Mouse (Mus musculus) intestine, embryonic 15.5 days (tissue): ENCODE results near the gene Gm10309. TPM values are rescaled to one million over a fixed set of nuclear protein-coding genes. Genes with fewer than 3 reads are reported as not detected.

Experiments
- ATAC-seq: fragments of 200-750 bp; cut with Nextera tagmentation; 2 replicates; pipeline ENCODE4 v1.8.0; 2017; ENCODE audit warnings: moderate TSS enrichment, moderate library complexity
- H3K27ac ChIP-seq: fragments of 300-500 bp; sonication (generic); 2 replicates; pipeline ENCODE4 v1.5.1; 2015; ENCODE audit warnings: mild to moderate bottlenecking, inconsistent platforms
- H3K27me3 ChIP-seq: fragments of 300-500 bp; sonication (generic); replicated peaks from 2 replicates; pipeline ENCODE4 v1.6.1; 2015; ENCODE audit warnings: inconsistent platforms
- H3K36me3 ChIP-seq: fragments of 300-500 bp; sonication (generic); 2 replicates; pipeline ENCODE4 v1.6.1; 2015; ENCODE audit warnings: inconsistent platforms
- H3K4me1 ChIP-seq: fragments of 300-500 bp; sonication (generic); replicated peaks from 2 replicates; pipeline ENCODE4 v1.6.1; 2015; ENCODE audit warnings: inconsistent platforms
- H3K4me2 ChIP-seq: fragments of 300-500 bp; sonication (generic); replicated peaks from 2 replicates; pipeline ENCODE4 v1.6.1; 2015; ENCODE audit warnings: mild to moderate bottlenecking, inconsistent platforms
- H3K4me3 ChIP-seq: fragments of 300-500 bp; sonication (generic); replicated peaks from 2 replicates; pipeline ENCODE4 v1.5.1; 2015; ENCODE audit warnings: inconsistent platforms
- H3K9ac ChIP-seq: fragments of 300-500 bp; sonication (generic); 2 replicates; pipeline ENCODE4 v1.6.1; 2015; ENCODE audit warnings: inconsistent platforms
- H3K9me3 ChIP-seq: fragments of 300-500 bp; sonication (generic); 2 replicates; pipeline ENCODE4 v1.6.1; 2016; ENCODE audit warnings: inconsistent platforms
- WGBS: fragments of 180-500 bp; shearing (Covaris S2); methylation state at CpG from one replicate; pipeline ENCODE4 v1.1.7; 2015; 5-methylcytosine and 5-hydroxymethylcytosine counted together
- polyA plus RNA-seq: library from polyadenylated mRNA; unstranded; fragments of >200 nt; fragmentation: Nextera tagmentation; extraction: Ambion mirVana; gene quantifications from 2 replicates; pipeline ENCODE4 v1.2.1, GENCODE M21; 2015

Gene Gm10309
- polyA plus RNA-seq, 1 experiment from 2014 or later = 0.16 TPM

DNA sequence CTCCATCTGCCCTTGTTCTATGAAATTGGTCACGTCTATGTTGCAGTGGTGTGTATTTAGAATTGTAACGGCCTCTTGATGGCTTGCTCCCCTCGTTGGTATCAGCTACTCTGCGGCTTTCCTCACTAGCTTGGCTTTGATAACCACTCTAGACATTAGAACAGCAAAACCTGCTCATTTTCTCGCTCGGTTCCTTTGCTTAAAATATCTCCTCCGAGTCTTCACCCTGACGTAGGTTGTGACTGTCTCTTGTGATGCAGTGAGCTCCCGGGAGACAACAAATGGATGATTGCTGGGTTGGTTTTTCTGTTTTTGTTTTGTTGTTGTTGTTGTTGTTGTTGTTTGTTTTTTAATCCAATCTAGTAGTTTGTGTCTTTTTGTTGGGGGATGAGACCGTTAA lies 24.0 kb upstream of the Gm10309 start:
- no peak overlapping the region for H3K4me3 ChIP-seq
- H3K4me2 ChIP-seq = no peak overlapping the region
- no peaks in the 10 kb centered on the region for H3K9me3 ChIP-seq
- H3K36me3 ChIP-seq = no peaks in the 10 kb centered on the region
- no peak overlapping the region for H3K27ac ChIP-seq
- WGBS = 78% methylated on average over 10 of the region's 10 CpGs
- no peak for ATAC-seq
- no peaks in the 10 kb centered on the region for H3K27me3 ChIP-seq
- no peak overlapping the region for H3K9ac ChIP-seq
- 0 out of 2 replicates have a peak, but pooled peaks cover 4% of the 10 kb centered on the region for H3K4me1 ChIP-seq

DNA sequence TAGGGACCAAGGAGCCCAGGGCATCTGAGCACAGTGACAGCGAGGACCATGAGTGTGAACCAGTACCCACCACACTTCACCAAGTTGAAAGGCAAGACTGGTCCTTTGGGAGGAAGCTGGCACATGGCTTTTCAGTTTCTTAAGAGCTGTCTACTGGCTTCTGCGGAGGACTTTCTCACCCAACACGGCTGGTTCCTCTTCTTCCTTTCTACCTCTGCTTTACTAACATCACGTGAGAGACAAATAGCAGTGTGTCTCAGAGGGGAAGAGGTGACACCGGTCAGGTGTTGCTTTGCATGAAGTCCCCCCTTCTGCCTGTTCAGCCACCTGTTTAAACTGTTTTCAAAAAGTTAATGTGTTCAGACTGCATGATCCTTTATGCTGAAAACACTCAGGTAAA lies 22.3 kb upstream of the Gm10309 start:
- H3K9me3 ChIP-seq = no peaks in the 10 kb centered on the region
- no peak overlapping the region for H3K4me3 ChIP-seq
- 0 out of 2 replicates have a peak, but pooled peaks cover 4% of the 10 kb centered on the region for H3K4me1 ChIP-seq
- H3K27me3 ChIP-seq = no peaks in the 10 kb centered on the region
- no peak for ATAC-seq
- no peak overlapping the region for H3K4me2 ChIP-seq
- no peaks in the 10 kb centered on the region for H3K36me3 ChIP-seq
- no peak overlapping the region for H3K27ac ChIP-seq
- 92% methylated on average over 5 of the region's 5 CpGs for WGBS
- H3K9ac ChIP-seq = no peak overlapping the region

DNA sequence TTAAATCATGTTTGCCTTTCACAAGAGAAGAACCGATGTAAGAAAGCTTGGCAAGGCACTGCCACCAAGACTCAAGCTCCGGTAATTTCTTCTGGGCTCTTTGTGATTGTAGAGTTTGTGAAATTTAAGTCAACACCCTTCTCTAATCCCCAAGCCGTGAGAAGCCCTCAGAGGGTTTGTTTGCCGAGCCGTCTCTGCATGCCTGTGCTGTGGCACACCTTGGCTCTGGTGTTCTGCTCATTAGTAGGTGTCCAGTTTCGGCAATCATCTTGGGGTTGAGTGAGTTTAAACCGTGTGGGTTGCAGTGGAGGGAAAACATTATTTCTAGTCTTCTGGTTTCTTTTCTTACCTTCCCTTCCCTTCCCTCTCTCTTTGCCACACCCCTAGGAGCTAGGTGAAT lies 21.0 kb upstream of the Gm10309 start:
- H3K4me3 ChIP-seq = no peak overlapping the region
- H3K9me3 ChIP-seq = no peaks in the 10 kb centered on the region
- H3K27me3 ChIP-seq = no peaks in the 10 kb centered on the region
- H3K27ac ChIP-seq = no peak overlapping the region
- no peak for ATAC-seq
- H3K36me3 ChIP-seq = no peaks in the 10 kb centered on the region
- H3K9ac ChIP-seq = no peak overlapping the region
- WGBS = 71% methylated on average over 7 of the region's 7 CpGs
- H3K4me2 ChIP-seq = no peak overlapping the region
- H3K4me1 ChIP-seq = 0 out of 2 replicates have a peak, but pooled peaks cover 4% of the 10 kb centered on the region

DNA sequence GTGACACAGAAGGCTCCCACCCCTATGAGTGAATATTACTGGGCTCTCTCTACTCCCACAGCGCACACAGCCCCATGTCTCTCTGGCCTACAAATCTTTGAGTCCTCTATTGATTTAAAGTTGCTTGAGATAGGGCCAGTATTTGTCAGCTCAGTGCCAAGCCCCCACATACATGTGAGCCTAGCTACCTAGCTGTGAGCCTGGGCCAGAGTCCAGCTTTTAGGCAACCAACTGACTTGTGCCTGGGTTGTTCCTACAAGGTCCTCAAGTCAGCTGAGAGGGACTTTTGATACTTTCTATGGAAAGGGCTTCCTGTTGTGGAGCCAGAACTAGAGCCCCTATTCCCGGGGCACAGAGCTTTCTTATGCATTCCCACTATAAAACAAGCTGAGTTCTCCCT lies 20.0 kb upstream of the Gm10309 start:
- H3K9me3 ChIP-seq = no peaks in the 10 kb centered on the region
- no peak for ATAC-seq
- no peaks in the 10 kb centered on the region for H3K36me3 ChIP-seq
- 87% methylated on average over 2 of the region's 2 CpGs for WGBS
- H3K27ac ChIP-seq = no peak overlapping the region
- H3K4me1 ChIP-seq = 0 out of 2 replicates have a peak, but pooled peaks cover 2% of the 10 kb centered on the region
- no peaks in the 10 kb centered on the region for H3K27me3 ChIP-seq
- no peak overlapping the region for H3K4me2 ChIP-seq
- H3K4me3 ChIP-seq = no peak overlapping the region
- no peak overlapping the region for H3K9ac ChIP-seq

DNA sequence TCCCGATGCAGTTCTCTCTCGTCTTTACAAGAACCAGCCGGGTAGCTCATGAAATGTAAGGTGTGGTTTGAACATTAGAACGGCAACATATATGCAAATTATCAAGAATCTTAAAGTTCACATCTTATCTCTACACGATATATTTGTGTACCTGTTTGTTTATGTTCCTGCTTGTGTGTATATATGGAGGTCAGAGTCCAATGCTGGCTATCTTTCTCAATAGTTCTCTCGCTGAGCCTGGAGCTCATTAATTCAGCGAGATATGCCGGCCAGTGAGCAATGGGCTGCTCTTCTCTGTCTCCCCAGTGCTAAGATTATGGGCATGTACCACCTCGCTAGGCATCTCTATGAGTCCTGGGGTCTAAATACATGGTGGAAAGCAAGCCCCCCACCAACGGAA lies 18.8 kb upstream of the Gm10309 start:
- Histone ChIP-seq H3K9me3 (no peaks in the 10 kb centered on the region), H3K9ac (no peak overlapping the region), H3K4me3 (no peak overlapping the region), H3K4me2 (no peak overlapping the region), H3K27ac (no peak overlapping the region), H3K4me1 (no peaks in the 10 kb centered on the region), H3K36me3 (no peaks in the 10 kb centered on the region), H3K27me3 (no peaks in the 10 kb centered on the region)
- ATAC-seq = no peak
- WGBS = 87% methylated on average over 10 of the region's 10 CpGs

DNA sequence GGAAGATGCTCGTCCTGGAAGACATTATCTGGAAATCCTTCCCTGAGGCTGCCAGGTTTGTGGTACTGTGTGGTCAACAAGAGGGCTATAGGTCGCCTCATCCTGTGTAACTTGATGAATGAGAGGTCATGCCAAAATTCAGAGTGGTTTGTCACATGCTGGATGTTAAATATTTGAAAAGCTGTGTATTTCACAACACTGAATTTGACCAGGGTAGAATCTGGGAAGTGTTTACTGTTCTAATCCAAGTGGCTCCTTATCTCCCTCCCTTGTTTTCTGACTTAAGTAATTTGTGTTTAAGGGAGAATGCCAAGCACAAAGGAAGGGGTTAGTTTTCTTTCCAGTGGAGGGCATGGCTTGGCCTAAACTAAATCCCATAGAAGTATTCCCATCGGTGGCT lies 18.3 kb upstream of the Gm10309 start:
- H3K36me3 ChIP-seq = no peaks in the 10 kb centered on the region
- WGBS = 64% methylated on average over 3 of the region's 3 CpGs
- H3K27me3 ChIP-seq = no peaks in the 10 kb centered on the region
- no peak overlapping the region for H3K4me3 ChIP-seq
- no peak for ATAC-seq
- H3K9ac ChIP-seq = no peak overlapping the region
- no peak overlapping the region for H3K4me2 ChIP-seq
- H3K4me1 ChIP-seq = no peaks in the 10 kb centered on the region
- H3K9me3 ChIP-seq = no peaks in the 10 kb centered on the region
- no peak overlapping the region for H3K27ac ChIP-seq

DNA sequence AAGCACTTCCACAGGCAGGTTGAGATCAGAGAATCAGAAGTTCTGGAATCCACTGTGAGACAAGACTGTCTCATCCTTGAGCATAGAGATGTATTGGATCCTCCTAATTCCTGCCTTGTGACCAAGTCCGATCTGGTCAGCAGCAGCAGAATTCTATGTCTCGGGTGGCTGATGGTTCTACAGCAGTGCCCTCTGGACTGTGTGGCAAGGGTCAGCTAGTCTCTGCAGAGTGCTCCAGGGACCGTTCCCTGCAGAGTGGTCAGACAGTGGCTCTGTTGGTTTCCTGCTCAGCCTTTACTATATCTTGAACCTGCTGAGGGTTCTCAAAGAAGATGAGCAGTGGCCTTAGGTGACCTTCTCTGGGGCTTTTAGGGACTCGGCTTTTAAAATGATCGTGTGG lies 17.6 kb upstream of the Gm10309 start:
- no peaks in the 10 kb centered on the region for H3K36me3 ChIP-seq
- no peak overlapping the region for H3K4me2 ChIP-seq
- WGBS = 80% methylated on average over 5 of the region's 5 CpGs
- H3K4me1 ChIP-seq = no peaks in the 10 kb centered on the region
- no peak for ATAC-seq
- H3K27me3 ChIP-seq = no peaks in the 10 kb centered on the region
- no peak overlapping the region for H3K27ac ChIP-seq
- no peak overlapping the region for H3K9ac ChIP-seq
- no peaks in the 10 kb centered on the region for H3K9me3 ChIP-seq
- H3K4me3 ChIP-seq = no peak overlapping the region

DNA sequence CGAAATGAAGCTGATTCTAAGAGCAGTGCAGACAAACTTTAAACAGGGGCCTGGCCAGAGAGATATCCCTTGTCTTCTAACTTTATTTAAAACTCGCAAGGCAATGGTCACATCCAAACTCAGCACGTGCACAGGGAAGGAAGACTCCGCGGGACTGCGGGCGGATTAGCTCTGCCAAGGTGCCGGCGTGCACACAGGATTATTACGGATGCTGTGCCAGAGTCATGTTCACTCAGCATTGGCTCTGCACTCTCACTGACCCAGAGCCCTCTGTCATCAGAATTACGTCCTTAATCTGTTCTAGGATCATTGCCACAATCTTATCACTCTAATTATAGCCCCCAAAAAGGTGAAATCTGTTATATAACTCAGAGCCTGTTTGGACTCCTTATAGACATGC lies 16.2 kb upstream of the Gm10309 start:
- no peak overlapping the region for H3K9ac ChIP-seq
- WGBS = 90% methylated on average over 11 of the region's 11 CpGs
- no peaks in the 10 kb centered on the region for H3K27me3 ChIP-seq
- ATAC-seq = no peak
- no peaks in the 10 kb centered on the region for H3K9me3 ChIP-seq
- H3K4me1 ChIP-seq = no peaks in the 10 kb centered on the region
- no peaks in the 10 kb centered on the region for H3K36me3 ChIP-seq
- H3K4me3 ChIP-seq = no peak overlapping the region
- no peak overlapping the region for H3K4me2 ChIP-seq
- H3K27ac ChIP-seq = no peak overlapping the region

DNA sequence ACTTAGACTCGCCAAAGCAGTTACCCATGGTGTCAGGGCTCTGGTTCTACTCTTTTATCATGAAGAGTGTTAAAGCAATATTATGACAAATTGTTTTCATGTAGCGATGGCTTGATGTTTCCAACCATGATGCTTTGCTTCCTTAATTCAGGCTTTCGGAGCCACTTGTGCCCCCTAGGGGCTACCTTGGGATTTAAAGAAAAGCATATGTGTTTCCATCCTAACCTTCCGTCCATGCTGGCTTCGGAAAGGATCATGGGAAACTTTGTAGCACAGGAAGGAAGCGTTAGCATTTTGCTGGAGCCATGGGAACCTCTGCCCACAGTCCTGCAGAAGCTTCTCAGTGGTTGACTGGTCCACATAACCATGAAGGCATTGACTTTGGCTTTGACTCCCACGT lies 13.6 kb upstream of the Gm10309 start:
- no peaks in the 10 kb centered on the region for H3K27me3 ChIP-seq
- WGBS = 91% methylated on average over 7 of the region's 7 CpGs
- no peaks in the 10 kb centered on the region for H3K9me3 ChIP-seq
- no peak overlapping the region for H3K4me3 ChIP-seq
- H3K4me2 ChIP-seq = no peak overlapping the region
- H3K27ac ChIP-seq = no peak overlapping the region
- ATAC-seq = no peak
- no peaks in the 10 kb centered on the region; the same call in 1 of the 2 replicates for H3K36me3 ChIP-seq
- H3K4me1 ChIP-seq = no peaks in the 10 kb centered on the region
- H3K9ac ChIP-seq = no peak overlapping the region

DNA sequence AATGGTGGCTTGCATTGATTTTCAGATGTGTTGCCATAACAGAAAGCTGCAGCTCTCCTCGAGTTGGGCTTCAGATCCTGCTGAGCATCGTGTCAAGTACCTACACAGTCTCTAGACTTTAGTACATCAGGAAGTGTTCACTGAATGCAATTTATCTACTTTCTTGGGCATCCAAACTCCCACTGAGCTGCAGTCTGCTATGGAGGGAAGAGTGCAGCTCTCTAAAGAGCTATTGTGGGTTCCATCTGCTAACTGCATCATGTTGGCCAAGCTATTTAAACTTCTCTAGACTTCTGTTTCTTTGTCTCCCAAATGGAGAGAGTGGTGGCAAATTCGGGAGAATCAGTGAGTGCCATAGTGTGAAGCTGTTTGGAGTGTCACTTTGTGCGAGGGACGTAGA lies 11.6 kb upstream of the Gm10309 start:
- H3K9ac ChIP-seq = no peak overlapping the region
- H3K4me2 ChIP-seq = no peak overlapping the region

DNA sequence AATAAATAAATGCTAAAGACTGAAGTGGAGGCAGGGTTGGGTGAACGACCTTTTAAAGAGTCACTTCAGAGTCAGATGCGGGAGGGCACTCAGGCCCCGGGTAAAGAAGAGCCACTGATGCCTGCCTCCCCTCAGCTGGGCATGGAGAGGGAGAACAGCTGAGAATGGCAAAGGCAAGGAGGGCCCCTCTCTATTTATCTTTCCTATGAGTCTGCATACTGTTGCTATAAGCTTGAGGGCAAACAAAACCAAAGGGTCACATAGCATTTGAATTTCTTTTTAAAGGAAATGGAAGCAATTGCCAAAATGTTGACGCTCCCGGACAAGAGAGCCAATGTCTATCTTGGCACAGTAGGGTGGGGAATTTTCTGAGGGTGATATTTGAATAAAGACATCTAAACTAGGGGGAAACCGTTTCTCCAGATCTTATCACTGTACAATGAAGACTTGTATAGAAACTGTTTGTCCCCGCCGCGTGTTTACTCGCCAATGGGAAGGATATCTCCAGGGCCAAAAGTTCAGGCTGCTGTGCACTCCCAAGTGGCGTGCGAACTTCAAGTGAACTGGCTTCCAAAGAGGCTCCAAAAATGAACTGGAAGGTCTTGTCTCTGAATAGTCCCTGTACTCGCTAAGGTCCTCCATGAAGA lies 10.1 kb upstream of the Gm10309 start:
- Histone ChIP-seq H3K4me1 (no peaks in the 10 kb centered on the region), H3K4me2 (no peak overlapping the region), H3K4me3 (no peak overlapping the region), H3K27ac (no peak overlapping the region), H3K9me3 (no peaks in the 10 kb centered on the region), H3K9ac (no peak overlapping the region), H3K27me3 (no peaks in the 10 kb centered on the region), H3K36me3 (no peaks in the 10 kb centered on the region; the same call in 1 of the 2 replicates)
- no peak for ATAC-seq
- WGBS = 56% methylated on average over 13 of the region's 13 CpGs

More for the DNA sequence above, 11.6 kb upstream of the Gm10309 start:
- Histone ChIP-seq H3K4me1 (no peaks in the 10 kb centered on the region), H3K4me3 (no peak overlapping the region), H3K9me3 (no peaks in the 10 kb centered on the region), H3K27me3 (no peaks in the 10 kb centered on the region), H3K36me3 (no peaks in the 10 kb centered on the region; the same call in 1 of the 2 replicates), H3K27ac (no peak overlapping the region)
- ATAC-seq = no peak
- 69% methylated on average over 5 of the region's 5 CpGs for WGBS

DNA sequence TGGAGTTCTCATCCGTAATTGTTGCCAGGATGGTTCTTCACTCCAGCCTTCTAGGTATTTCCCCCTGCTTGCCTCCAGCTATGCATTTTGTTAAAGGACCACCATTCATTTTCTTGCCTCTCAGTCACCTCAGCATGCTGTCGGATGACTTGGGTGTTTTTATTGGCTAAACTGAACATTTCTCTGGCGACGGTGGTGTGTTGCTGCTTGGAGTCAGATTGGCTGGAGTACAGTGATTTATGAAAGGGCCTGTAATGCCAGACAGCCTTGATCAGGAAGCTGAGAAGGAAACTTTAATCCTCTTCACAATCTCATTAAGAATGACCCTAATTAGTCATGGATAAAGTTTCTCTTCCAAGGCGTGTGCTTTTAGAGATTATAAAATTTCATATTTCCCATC lies 4.8 kb upstream of the Gm10309 start:
- Histone ChIP-seq H3K36me3 (no peaks in the 10 kb centered on the region; the same call in 1 of the 2 replicates), H3K27ac (no peak overlapping the region), H3K9me3 (no peaks in the 10 kb centered on the region), H3K27me3 (no peaks in the 10 kb centered on the region), H3K4me3 (no peak overlapping the region), H3K9ac (no peak overlapping the region), H3K4me1 (0 out of 2 replicates have a peak, but pooled peaks cover 2% of the 10 kb centered on the region), H3K4me2 (no peak overlapping the region)
- no peak for ATAC-seq
- WGBS = 70% methylated on average over 5 of the region's 5 CpGs

DNA sequence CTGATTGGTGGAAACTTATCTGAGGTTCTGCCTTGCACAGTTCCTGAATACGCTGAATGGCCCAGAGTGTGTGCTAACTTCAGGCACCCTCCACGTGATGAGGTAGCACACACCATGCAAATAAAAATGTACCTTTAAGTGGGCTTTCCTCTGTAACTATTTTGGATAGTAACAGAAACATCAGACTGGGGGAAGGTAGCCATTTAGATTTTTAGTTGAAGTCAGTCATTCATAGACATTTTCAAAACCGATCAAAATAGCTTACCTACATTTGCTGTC lies 3.1 kb upstream of the Gm10309 start:
- no peak overlapping the region for H3K4me2 ChIP-seq
- H3K9ac ChIP-seq = no peak overlapping the region
- H3K27me3 ChIP-seq = no peaks in the 10 kb centered on the region
- H3K27ac ChIP-seq = no peak overlapping the region
- H3K9me3 ChIP-seq = no peaks in the 10 kb centered on the region
- no peak for ATAC-seq
- H3K4me1 ChIP-seq = 0 out of 2 replicates have a peak, but pooled peaks cover 2% of the 10 kb centered on the region
- no peaks in the 10 kb centered on the region for H3K36me3 ChIP-seq
- WGBS = 90% methylated on average over 3 of the region's 3 CpGs
- no peak overlapping the region for H3K4me3 ChIP-seq
